Mouse (Mus musculus) mature B cell (primary cell): ENCODE data around the gene Kcnab1.

ENCODE experiments used
- in situ Hi-C: fragments of 300-500 bp; cut with MboI; formaldehyde crosslinking; loops from 2 replicates; pipeline ENCODE4 v1.14.3; 2019

The Kcnab1 gene

GRCm38 (mm10) chr3:65204356-65205075 is 95.3 kb downstream of the Kcnab1 start:
- in situ Hi-C loops = no loop called here

- in situ Hi-C loops = no loop called here
These were observed 96.4 kb downstream of the Kcnab1 start for GRCm38 (mm10) chr3:65205539-65206020.

- in situ Hi-C loops = no loop called here
These were observed 104.5 kb downstream of the Kcnab1 start for GRCm38 (mm10) chr3:65213725-65214124.

DNA sequence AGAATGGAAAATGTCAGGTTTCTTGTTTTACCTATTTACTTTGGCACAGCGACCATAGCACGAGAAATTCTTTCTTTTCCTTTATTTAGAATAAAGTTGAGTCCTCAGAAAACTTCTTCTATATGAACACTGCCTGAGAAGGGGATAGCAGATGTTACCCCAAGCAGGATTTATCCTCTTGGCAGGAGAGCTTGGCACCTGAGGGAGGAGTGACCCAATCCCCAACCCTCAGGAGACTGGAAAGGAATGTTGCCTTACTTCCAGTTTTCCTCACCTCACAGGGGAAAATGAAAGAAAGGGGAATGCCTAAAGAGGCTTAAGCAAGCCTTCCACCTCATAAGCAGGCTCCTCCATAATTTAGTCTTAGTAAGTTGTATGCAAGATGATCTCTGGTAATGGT is 105.5 kb downstream of the Kcnab1 start:
- in situ Hi-C loops = no loop called here

- in situ Hi-C loops = no loop called here
These were observed 108.7 kb downstream of the Kcnab1 start for GRCm38 (mm10) chr3:65217673-65218579.

GRCm38 (mm10) chr3:65220287-65220686 is 111.1 kb downstream of the Kcnab1 start:
- in situ Hi-C loops = no loop called here

DNA sequence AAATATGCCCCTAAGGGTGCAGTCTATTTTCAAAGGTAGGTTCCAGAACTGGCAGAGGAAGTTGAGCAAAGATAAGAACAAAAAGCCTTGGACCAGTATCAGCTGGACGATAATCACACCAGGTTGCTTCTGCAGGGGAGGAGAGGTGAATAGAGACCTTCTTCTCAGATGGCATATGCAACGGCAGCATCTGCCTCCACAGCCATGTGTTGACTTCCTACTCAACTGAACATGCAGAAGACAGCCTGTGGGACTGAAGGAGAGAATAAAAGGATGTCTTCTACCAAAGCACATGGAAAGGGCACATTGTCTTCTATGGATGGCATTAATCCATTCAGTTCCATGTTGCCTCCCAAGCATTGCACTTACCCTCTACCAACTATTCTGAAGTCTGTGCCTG is 114.5 kb downstream of the Kcnab1 start:
- in situ Hi-C loops = no loop called here

- in situ Hi-C loops = no loop called here
These were observed 121.8 kb downstream of the Kcnab1 start for GRCm38 (mm10) chr3:65230978-65231377.

DNA sequence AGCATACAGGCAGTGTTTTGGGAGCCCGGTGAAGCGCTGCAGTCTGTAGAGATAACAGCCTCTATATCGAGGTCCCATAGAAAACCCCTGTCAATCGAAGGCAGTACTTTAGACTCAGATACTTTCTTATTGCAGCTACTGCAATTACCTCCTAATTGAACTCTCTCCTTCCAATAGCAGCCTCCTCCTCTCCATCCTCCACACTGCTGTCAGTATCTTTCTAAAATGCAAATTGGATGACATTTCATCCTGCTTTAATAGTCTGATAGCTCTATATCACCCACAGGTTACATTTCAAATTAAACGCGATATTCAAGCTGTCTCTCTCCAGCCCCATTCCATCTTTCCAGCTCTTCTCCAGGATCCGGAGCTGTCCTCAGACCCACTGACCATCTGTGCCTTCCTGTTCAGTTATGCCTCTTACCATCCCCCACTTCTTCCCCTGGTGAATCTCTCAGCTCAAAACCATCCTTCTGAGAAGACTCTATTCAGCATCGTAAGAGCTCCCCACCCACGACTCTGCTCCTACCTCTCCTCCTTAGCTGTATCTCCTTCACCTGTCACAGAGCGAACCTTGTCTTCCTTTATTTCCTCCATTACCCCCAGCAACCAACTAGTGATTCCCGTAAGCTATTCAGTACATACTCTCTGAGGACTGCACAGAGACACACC is 122.4 kb downstream of the Kcnab1 start:
- in situ Hi-C loops = no loop called here

- in situ Hi-C loops = no loop called here
These were observed 139.8 kb downstream of the Kcnab1 start for GRCm38 (mm10) chr3:65249023-65249422.

- in situ Hi-C loops = no loop called here
These were observed 151.3 kb downstream of the Kcnab1 start for GRCm38 (mm10) chr3:65260521-65260920.

DNA sequence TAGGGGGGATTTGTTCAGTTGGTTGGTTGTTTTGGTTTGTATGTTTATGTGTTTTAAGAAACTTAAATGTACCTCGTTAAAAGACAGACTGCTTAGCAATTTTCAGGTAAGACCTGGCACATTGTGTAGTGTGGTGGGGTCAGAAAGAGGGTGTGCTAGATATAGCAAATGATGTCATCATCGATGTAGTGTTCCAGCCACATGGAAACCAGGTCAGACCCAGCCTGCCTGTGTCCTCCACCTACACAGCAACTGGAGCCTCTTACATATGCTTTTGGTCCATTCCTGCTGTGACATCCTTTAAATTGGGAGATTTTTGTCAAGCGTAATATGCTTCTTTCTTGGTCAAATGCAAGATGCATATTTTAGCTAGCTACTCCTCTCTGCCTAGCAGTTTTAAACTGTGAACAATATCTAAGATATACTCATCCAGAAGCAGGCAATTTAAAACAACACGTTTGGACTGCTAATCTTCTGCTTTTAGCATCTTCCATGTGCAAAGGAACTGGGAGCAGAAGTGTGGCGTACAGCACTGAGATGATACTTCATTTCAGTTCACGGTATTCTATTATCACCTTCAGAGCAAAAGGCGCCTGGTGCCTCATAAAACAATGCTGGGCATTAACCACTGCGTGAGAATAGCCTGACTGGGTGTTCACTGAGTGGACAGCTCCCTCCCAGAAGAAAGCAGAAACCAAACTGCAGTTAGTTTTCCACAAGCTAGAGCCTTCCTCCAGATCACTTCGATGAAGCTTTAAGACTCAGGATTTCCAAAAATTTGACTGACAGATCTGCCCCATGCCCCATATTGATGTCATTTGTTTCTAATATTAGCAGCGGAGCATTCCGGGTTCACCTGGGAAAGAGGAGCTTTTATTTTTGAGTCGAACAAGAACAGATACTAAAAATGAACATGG is 153.6 kb downstream of the Kcnab1 start:
- in situ Hi-C loops = no loop called here

DNA sequence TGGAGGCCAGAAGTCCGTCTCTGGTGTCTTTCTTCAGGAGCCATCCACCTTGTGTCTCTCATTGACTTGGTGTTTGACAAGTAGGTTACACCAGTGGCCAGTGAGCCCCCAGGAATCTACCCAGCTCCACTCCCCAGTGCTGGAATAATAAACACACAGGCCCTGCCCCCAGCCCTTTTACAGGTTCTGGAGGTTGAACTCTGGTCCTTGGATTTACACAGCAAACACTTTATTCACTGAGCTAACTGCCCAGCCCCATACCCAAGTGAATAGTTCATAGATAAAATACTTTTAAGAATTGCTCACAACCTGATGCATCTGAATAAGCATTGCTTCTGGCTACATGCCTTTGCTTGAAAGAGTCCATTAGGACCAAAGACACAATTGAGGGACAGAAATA is 164.1 kb downstream of the Kcnab1 start:
- in situ Hi-C loops = no loop called here

DNA sequence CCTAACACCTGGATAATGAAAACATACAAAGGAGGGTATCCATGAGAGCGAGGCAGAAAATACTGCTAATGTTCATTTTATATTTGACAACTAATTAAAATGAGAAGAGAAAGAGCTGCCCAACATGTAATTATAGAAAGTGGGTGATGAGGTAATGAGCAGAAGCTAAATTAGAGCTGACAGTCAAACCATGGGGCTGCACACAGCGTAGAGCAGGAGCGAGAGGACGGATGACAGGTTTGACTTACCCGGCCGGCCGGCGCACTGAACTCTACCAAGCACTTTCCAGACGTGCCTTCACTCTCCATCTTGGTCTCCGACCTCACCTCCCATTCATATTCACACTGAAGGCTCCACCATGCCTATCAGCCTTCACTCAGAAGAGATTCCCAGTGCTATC is 168.6 kb downstream of the Kcnab1 start:
- in situ Hi-C loops = no loop called here

GRCm38 (mm10) chr3:65283366-65283765 is 174.2 kb downstream of the Kcnab1 start:
- in situ Hi-C loops = no loop called here

GRCm38 (mm10) chr3:65288994-65289393 is 179.8 kb downstream of the Kcnab1 start:
- in situ Hi-C loops = no loop called here

GRCm38 (mm10) chr3:65296996-65297395 is 187.8 kb downstream of the Kcnab1 start:
- in situ Hi-C loops = no loop called here

- in situ Hi-C loops = no loop called here
These were observed 190.0 kb downstream of the Kcnab1 start for GRCm38 (mm10) chr3:65299205-65299604.

GRCm38 (mm10) chr3:65301531-65301930 is 192.3 kb downstream of the Kcnab1 start:
- in situ Hi-C loops = no loop called here

GRCm38 (mm10) chr3:65302559-65302958 is 193.4 kb downstream of the Kcnab1 start:
- in situ Hi-C loops = no loop called here

DNA sequence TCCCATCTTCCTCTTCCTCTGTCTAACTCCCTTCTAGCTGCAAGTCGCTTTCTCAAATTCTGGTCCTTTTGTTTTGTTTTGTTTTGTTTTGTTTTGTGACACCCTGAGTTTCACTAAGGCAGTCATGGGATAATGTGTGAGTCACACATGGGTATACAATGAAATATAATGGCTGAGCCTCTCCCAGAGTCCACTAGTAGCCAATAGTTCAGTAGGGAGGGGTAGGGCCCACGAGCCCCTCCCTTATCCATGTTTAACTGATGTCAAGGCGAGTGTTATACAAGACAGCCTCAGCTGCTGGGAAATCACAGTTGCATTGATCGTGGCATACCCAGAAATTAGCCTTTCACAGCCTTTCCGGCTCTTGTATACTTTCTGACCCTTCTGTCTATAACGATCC is 206.7 kb downstream of the Kcnab1 start:
- in situ Hi-C loops = no loop called here
